Mouse (Mus musculus) heart, postnatal 25 days (tissue): ENCODE results near the gene Kcnk1. TPM values are rescaled to one million over a fixed set of nuclear protein-coding genes. Genes with fewer than 3 reads are reported as not detected.

Source experiments
- DNase-seq: peaks from one replicate; pipeline ENCODE4 v3.0.0; 2022; ENCODE audit warnings: low spot score
- intact Hi-C: fragments of 180-260 bp; cut with DNase I; formaldehyde crosslinking; loops from one replicate; pipeline ENCODE4 v1.15.1; 2025
- total RNA-seq, 2 experiments: library from RNA; stranded (reverse); gene quantifications; 2 replicates each; pipeline ENCODE4 v1.2.3; 2021

Gene Kcnk1
- under 1 TPM in 1 of 2 experiments, not detected in 1; 0.18 TPM for total RNA-seq

GRCm38 (mm10) chr8:125995101-125995986, at the start of gene Kcnk1:
Gene Kcnk1 (plus strand): TSS chr8:125995170.
- no peak for DNase-seq
- intact Hi-C loops = no loop called here

GRCm38 (mm10) chr8:125948696-125949308, 46.2 kb upstream of the Kcnk1 start:
- DNase-seq = no peak
- intact Hi-C loops = no loop called here

- peak; percentile 30 for DNase-seq
- intact Hi-C loops = loop anchor here (2.0 to 5.0 kb wide), 2 partner anchors 131 to 1027 kb away; no protein-coding TSS in a partner anchor
These were observed 44.7 kb upstream of the Kcnk1 start for GRCm38 (mm10) chr8:125950007-125950940.

- intact Hi-C loops = no loop called here
- no peak for DNase-seq
These were observed 39.3 kb upstream of the Kcnk1 start for GRCm38 (mm10) chr8:125955671-125956070.

GRCm38 (mm10) chr8:125956796-125957195, 38.2 kb upstream of the Kcnk1 start:
- no peak for DNase-seq
- intact Hi-C loops = no loop called here

- intact Hi-C loops = no loop called here
- DNase-seq = no peak
These were observed 37.6 kb upstream of the Kcnk1 start for GRCm38 (mm10) chr8:125957226-125957993.

- intact Hi-C loops = no loop called here
- DNase-seq = no peak
These were observed 37.0 kb upstream of the Kcnk1 start for GRCm38 (mm10) chr8:125957994-125958368.

GRCm38 (mm10) chr8:125959363-125959771, 35.6 kb upstream of the Kcnk1 start:
- intact Hi-C loops = no loop called here
- no peak for DNase-seq

- intact Hi-C loops = no loop called here
- no peak for DNase-seq
These were observed 34.9 kb upstream of the Kcnk1 start for GRCm38 (mm10) chr8:125960037-125960436.

- intact Hi-C loops = no loop called here
- DNase-seq = no peak
These were observed 33.2 kb upstream of the Kcnk1 start for GRCm38 (mm10) chr8:125961790-125962189.

- no peak for DNase-seq
- intact Hi-C loops = no loop called here
These were observed 31.2 kb upstream of the Kcnk1 start for GRCm38 (mm10) chr8:125963807-125964211.

- no peak for DNase-seq
- intact Hi-C loops = no loop called here
These were observed 23.6 kb upstream of the Kcnk1 start for GRCm38 (mm10) chr8:125971336-125971735.

- DNase-seq = no peak
- intact Hi-C loops = no loop called here
These were observed 19.0 kb upstream of the Kcnk1 start for GRCm38 (mm10) chr8:125975981-125976380.

- no peak for DNase-seq
- intact Hi-C loops = no loop called here
These were observed 14.1 kb upstream of the Kcnk1 start for GRCm38 (mm10) chr8:125980826-125981225.

- DNase-seq = no peak
- intact Hi-C loops = no loop called here
These were observed 11.5 kb upstream of the Kcnk1 start for GRCm38 (mm10) chr8:125983515-125983914.

- intact Hi-C loops = no loop called here
- no peak for DNase-seq
These were observed 10.8 kb upstream of the Kcnk1 start for GRCm38 (mm10) chr8:125984140-125984539.

- intact Hi-C loops = no loop called here
- DNase-seq = no peak
These were observed 9.6 kb upstream of the Kcnk1 start for GRCm38 (mm10) chr8:125985364-125985763.

- DNase-seq = no peak
- intact Hi-C loops = loop anchor here (2.0 kb wide), 1 partner anchor 50 kb away; no protein-coding TSS in a partner anchor
These were observed 7.9 kb upstream of the Kcnk1 start for GRCm38 (mm10) chr8:125986999-125987589.

GRCm38 (mm10) chr8:125987996-125988395, 7.0 kb upstream of the Kcnk1 start:
- intact Hi-C loops = loop anchor here (2.0 kb wide), 1 partner anchor 49 kb away; no protein-coding TSS in a partner anchor
- no peak for DNase-seq
